Mouse (Mus musculus): ENCODE data around the gene Abcb1a. TPM values are rescaled to one million over a fixed set of nuclear protein-coding genes. Genes with fewer than 3 reads are reported as not detected.

The Abcb1a gene
- polyA plus RNA-seq, 1 experiment, result 0.89 TPM

- no peaks in the 10 kb centered on the region for H3K36me3 ChIP-seq (ENCODE audit: control insufficient read depth, insufficient read depth)
- H3K79me2 ChIP-seq (ENCODE audit: control insufficient read depth, insufficient read depth), result no peaks in the 10 kb centered on the region
- H3K27me3 ChIP-seq (ENCODE audit: control insufficient read depth, insufficient read depth, insufficient read length), result no peaks in the 10 kb centered on the region
- H3K4me2 ChIP-seq (ENCODE audit: low read depth), result no peak overlapping the region
- no peak overlapping the region for H3K4me3 ChIP-seq
- no peak overlapping the region for H3ac ChIP-seq (ENCODE audit: control insufficient read depth, insufficient read length)
- TF ChIP-seq POLR2AphosphoS2 (IDR thresholded peaks at IDR 0.05; ENCODE audit: insufficient read length, low read depth) (no peak), TCF3 (IDR thresholded peaks at IDR 0.05; ENCODE audit: insufficient read length, low read depth) (no peak), MAX (IDR thresholded peaks at IDR 0.05; ENCODE audit: low read depth) (no peak), MYOD1 (IDR thresholded peaks at IDR 0.05; ENCODE audit: control insufficient read depth in 1 of 3, insufficient read length in 2 of 3, low read depth in 2 of 3) (no peak), MYOG (IDR thresholded peaks at IDR 0.05; ENCODE audit: control insufficient read depth in 1 of 3, insufficient read depth in 1 of 3, insufficient read length in 2 of 3, low read depth in 2 of 3) (no peak), CEBPB (IDR thresholded peaks at IDR 0.05; ENCODE audit: insufficient read depth, poor library complexity, severe bottlenecking) (no peak), TCF12 (IDR thresholded peaks at IDR 0.05; ENCODE audit: insufficient read depth, poor library complexity, severe bottlenecking) (no peak), REST (IDR thresholded peaks at IDR 0.05; ENCODE audit: insufficient read depth, insufficient read length) (no peak), POLR2A (IDR thresholded peaks at IDR 0.05; ENCODE audit: insufficient read length, low read depth) (no peak), USF1 (IDR thresholded peaks at IDR 0.05; ENCODE audit: low read depth) (no peak), SRF (IDR thresholded peaks at IDR 0.05; ENCODE audit: control insufficient read depth, insufficient read length, low read depth) (no peak), E2F4 (IDR thresholded peaks at IDR 0.05; ENCODE audit: insufficient read depth) (no peak)
Observed at GRCm38 (mm10) chr5:8686071-8686470, 26.2 kb downstream of the Abcb1a start.

DNA sequence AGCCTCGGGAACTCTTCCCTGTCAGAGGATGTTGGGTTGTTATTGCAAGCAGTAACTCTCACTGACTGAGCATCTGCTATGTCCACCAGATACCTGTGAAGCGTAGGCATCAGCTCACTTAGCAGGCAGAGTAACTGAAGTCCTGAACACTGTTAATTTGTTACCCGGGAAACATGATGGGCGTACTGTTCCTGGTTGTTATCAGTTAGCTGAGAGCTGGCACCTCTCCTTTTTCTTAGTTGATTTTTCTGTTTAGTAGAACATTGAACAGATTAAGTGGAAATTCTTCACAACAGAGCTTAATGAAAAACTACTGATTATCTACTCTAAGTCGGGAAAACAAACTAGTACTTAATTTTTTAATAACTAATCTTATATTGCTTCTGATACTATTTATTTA is 27.7 kb downstream of the Abcb1a start:
- H3K79me2 ChIP-seq (ENCODE audit: control insufficient read depth, insufficient read depth), result no peaks in the 10 kb centered on the region
- no peak overlapping the region for H3K4me3 ChIP-seq
- no peaks in the 10 kb centered on the region for H3K36me3 ChIP-seq (ENCODE audit: control insufficient read depth, insufficient read depth)
- TF ChIP-seq TCF3 (IDR thresholded peaks at IDR 0.05; ENCODE audit: insufficient read length, low read depth) (no peak), TCF12 (IDR thresholded peaks at IDR 0.05; ENCODE audit: insufficient read depth, poor library complexity, severe bottlenecking) (no peak), MAX (IDR thresholded peaks at IDR 0.05; ENCODE audit: low read depth) (no peak), POLR2AphosphoS2 (IDR thresholded peaks at IDR 0.05; ENCODE audit: insufficient read length, low read depth) (no peak), POLR2A (IDR thresholded peaks at IDR 0.05; ENCODE audit: insufficient read length, low read depth) (no peak)
- no peak overlapping the region for H3ac ChIP-seq (ENCODE audit: control insufficient read depth, insufficient read length)
- H3K4me2 ChIP-seq (ENCODE audit: low read depth), result no peak overlapping the region
- H3K27me3 ChIP-seq (ENCODE audit: control insufficient read depth, insufficient read depth, insufficient read length), result no peaks in the 10 kb centered on the region

DNA sequence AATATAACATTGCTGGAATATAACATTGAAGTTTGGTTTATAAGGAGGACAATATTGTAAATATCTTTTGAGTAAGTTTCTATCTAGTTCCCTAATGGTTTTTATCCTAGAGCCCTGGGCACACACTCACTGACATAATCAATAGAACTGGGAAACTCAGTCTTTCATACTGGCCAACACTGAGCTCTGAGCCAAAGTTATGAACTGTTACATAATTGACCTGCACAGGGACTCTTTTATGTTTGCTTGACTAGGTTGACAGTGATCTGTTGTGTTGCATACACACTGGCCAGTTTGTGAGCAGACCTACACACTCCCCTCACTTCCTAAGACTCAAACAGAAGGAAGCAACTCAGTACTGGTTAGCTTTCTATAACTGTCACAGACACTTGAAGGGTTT is 56.2 kb downstream of the Abcb1a start:
- no peak overlapping the region for H3ac ChIP-seq (ENCODE audit: control insufficient read depth, insufficient read length)
- no peak overlapping the region for H3K4me2 ChIP-seq (ENCODE audit: low read depth)
- H3K79me2 ChIP-seq (ENCODE audit: control insufficient read depth, insufficient read depth), result no peaks in the 10 kb centered on the region
- no peak for TF ChIP-seq POLR2A (IDR thresholded peaks at IDR 0.05; ENCODE audit: insufficient read length, low read depth)
- no peak for TF ChIP-seq MYOD1 (IDR thresholded peaks at IDR 0.05; ENCODE audit: control insufficient read depth in 1 of 3, insufficient read length in 2 of 3, low read depth in 2 of 3)
- no peak for TF ChIP-seq CEBPB (IDR thresholded peaks at IDR 0.05; ENCODE audit: insufficient read depth, poor library complexity, severe bottlenecking)
- no peak for TF ChIP-seq TCF12 (IDR thresholded peaks at IDR 0.05; ENCODE audit: insufficient read depth, poor library complexity, severe bottlenecking)
- no peak for TF ChIP-seq TCF3 (IDR thresholded peaks at IDR 0.05; ENCODE audit: insufficient read length, low read depth)
- TF ChIP-seq REST (IDR thresholded peaks at IDR 0.05; ENCODE audit: insufficient read depth, insufficient read length), result no peak
- TF ChIP-seq POLR2AphosphoS2 (IDR thresholded peaks at IDR 0.05; ENCODE audit: insufficient read length, low read depth), result no peak
- TF ChIP-seq MAX (IDR thresholded peaks at IDR 0.05; ENCODE audit: low read depth), result no peak
- TF ChIP-seq E2F4 (IDR thresholded peaks at IDR 0.05; ENCODE audit: insufficient read depth), result no peak
- TF ChIP-seq MYOG (IDR thresholded peaks at IDR 0.05; ENCODE audit: control insufficient read depth in 1 of 3, insufficient read depth in 1 of 3, insufficient read length in 2 of 3, low read depth in 2 of 3), result no peak
- TF ChIP-seq USF1 (IDR thresholded peaks at IDR 0.05; ENCODE audit: low read depth), result no peak
- TF ChIP-seq SRF (IDR thresholded peaks at IDR 0.05; ENCODE audit: control insufficient read depth, insufficient read length, low read depth), result no peak
- no peaks in the 10 kb centered on the region for H3K36me3 ChIP-seq (ENCODE audit: control insufficient read depth, insufficient read depth)
- H3K27me3 ChIP-seq (ENCODE audit: control insufficient read depth, insufficient read depth, insufficient read length), result no peaks in the 10 kb centered on the region
- no peak overlapping the region for H3K4me3 ChIP-seq

DNA sequence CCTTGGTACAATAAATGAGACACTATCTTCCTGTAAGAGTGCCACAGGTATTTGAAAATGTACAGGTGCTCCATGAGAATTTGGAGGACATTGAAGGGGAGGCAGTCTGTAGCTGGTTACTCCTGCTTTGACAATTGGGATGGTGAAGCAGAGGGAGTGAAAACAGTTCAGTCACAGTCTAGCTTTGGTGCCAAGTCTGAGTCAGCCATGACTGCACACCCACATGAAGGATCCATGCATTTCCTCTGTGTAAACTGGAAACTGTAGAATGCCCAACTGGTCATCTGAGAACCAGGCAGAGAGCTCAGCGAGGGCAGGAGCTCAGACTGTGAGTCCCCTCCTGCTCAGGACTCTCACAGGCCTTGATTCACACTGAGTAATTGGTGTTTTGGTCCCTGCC is 59.7 kb downstream of the Abcb1a start:
- Histone ChIP-seq H3K79me2 (ENCODE audit: control insufficient read depth, insufficient read depth) (no peaks in the 10 kb centered on the region), H3K4me3 (no peak overlapping the region), H3K36me3 (ENCODE audit: control insufficient read depth, insufficient read depth) (no peaks in the 10 kb centered on the region), H3ac (ENCODE audit: control insufficient read depth, insufficient read length) (no peak overlapping the region), H3K27me3 (ENCODE audit: control insufficient read depth, insufficient read depth, insufficient read length) (no peaks in the 10 kb centered on the region), H3K4me2 (ENCODE audit: low read depth) (no peak overlapping the region)
- TF ChIP-seq SRF (IDR thresholded peaks at IDR 0.05; ENCODE audit: control insufficient read depth, insufficient read length, low read depth), result no peak
- TF ChIP-seq MAX (IDR thresholded peaks at IDR 0.05; ENCODE audit: low read depth), result no peak
- no peak for TF ChIP-seq MYOD1 (IDR thresholded peaks at IDR 0.05; ENCODE audit: control insufficient read depth in 1 of 3, insufficient read length in 2 of 3, low read depth in 2 of 3)
- no peak for TF ChIP-seq POLR2A (IDR thresholded peaks at IDR 0.05; ENCODE audit: insufficient read length, low read depth)
- TF ChIP-seq MYOG (IDR thresholded peaks at IDR 0.05; ENCODE audit: control insufficient read depth in 1 of 3, insufficient read depth in 1 of 3, insufficient read length in 2 of 3, low read depth in 2 of 3), result no peak
- TF ChIP-seq REST (IDR thresholded peaks at IDR 0.05; ENCODE audit: insufficient read depth, insufficient read length), result no peak
- TF ChIP-seq E2F4 (IDR thresholded peaks at IDR 0.05; ENCODE audit: insufficient read depth), result no peak
- no peak for TF ChIP-seq TCF3 (IDR thresholded peaks at IDR 0.05; ENCODE audit: insufficient read length, low read depth)
- TF ChIP-seq USF1 (IDR thresholded peaks at IDR 0.05; ENCODE audit: low read depth), result no peak
- no peak for TF ChIP-seq POLR2AphosphoS2 (IDR thresholded peaks at IDR 0.05; ENCODE audit: insufficient read length, low read depth)
- no peak for TF ChIP-seq TCF12 (IDR thresholded peaks at IDR 0.05; ENCODE audit: insufficient read depth, poor library complexity, severe bottlenecking)
- TF ChIP-seq CEBPB (IDR thresholded peaks at IDR 0.05; ENCODE audit: insufficient read depth, poor library complexity, severe bottlenecking), result no peak

DNA sequence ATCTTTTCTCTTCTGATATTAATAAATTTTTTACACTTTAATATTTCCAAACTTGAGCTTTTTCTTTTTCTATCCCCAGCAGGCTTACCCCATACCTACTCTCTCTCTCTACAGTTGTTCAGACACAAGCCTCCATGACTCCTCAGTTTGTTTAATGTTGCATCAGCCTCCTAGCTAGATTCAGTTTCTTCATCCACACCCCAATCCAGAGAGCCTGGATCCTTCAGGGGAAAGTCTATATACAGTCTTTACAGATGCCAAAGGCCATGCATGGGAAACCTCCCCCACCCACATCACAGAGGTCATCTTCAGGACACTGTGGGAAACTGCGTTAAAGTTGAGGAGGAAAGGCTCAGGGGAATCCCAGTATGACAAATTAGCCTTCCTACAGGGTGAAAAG is 62.3 kb downstream of the Abcb1a start:
- Histone ChIP-seq H3K4me2 (ENCODE audit: low read depth) (peak overlapping the region; percentile 7), H3K79me2 (ENCODE audit: control insufficient read depth, insufficient read depth) (no peaks in the 10 kb centered on the region), H3K4me3 (no peak overlapping the region), H3K36me3 (ENCODE audit: control insufficient read depth, insufficient read depth) (no peaks in the 10 kb centered on the region), H3ac (ENCODE audit: control insufficient read depth, insufficient read length) (no peak overlapping the region), H3K27me3 (ENCODE audit: control insufficient read depth, insufficient read depth, insufficient read length) (no peaks in the 10 kb centered on the region)
- TF ChIP-seq POLR2AphosphoS2 (IDR thresholded peaks at IDR 0.05; ENCODE audit: insufficient read length, low read depth) (no peak), CEBPB (IDR thresholded peaks at IDR 0.05; ENCODE audit: insufficient read depth, poor library complexity, severe bottlenecking) (peak; percentile 58; the same call in 1 of the 2 replicates)
